Mouse (Mus musculus) adrenal gland, postnatal 10 days (tissue): Measurements from ENCODE around the gene Pck1. TPM values are rescaled to one million over a fixed set of nuclear protein-coding genes. Genes with fewer than 3 reads are reported as not detected.

Experiments used
- DNase-seq: peaks from one replicate; pipeline ENCODE4 v3.0.0; 2021; ENCODE audit warnings: mixed read lengths
- total RNA-seq, 2 experiments: library from RNA; stranded (reverse); gene quantifications; 2 replicates each; pipeline ENCODE4 v1.2.3; 2021

Pck1 gene
- total RNA-seq, 2 experiments from 2014 or later, result 954 to 1,859 TPM

DNA sequence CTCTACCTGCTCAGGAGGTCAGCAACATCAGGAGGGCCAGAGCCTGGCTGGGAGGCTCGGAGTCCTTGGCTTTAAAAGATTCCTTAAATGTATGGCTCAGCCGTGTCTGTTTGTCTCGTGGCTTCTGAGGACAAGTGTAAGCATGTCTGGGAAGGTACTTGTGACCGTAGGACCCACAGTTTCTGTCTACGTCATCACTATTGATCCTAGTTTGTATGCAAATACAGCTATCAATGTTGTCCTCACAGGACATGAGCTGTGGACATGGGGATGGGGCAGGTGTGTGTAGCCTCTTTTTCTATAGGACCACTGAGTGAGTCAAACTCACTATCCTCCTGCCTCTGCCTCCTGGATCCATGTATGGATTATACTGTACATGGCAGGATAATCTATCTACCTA lies 4.8 kb upstream of the Pck1 start:
- DNase-seq, result no peak

DNA sequence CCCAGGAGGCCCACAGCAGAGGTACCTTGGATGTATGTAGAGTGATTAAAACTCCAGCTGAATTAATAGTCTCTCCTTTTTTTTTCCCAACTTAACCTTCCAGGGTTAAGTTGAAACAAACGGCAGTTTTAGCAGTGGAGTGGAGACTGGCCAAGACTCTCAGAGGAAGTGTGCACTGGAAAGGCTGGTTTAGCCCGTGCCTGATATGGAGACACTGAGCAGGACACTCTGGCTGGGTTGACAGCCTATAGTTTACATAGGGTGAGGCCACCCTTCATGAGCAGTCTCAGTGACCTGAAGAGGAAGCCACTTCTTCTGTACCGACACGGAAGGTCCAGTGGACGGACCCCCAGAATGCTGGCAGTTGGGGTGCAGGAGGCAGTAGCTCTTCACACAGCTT lies 1.5 kb upstream of the Pck1 start:
- no peak for DNase-seq

GRCm38 (mm10) chr2:173151784-173152284 lies 1.0 kb upstream of the Pck1 start:
- DNase-seq, result peak; percentile 56

DNA sequence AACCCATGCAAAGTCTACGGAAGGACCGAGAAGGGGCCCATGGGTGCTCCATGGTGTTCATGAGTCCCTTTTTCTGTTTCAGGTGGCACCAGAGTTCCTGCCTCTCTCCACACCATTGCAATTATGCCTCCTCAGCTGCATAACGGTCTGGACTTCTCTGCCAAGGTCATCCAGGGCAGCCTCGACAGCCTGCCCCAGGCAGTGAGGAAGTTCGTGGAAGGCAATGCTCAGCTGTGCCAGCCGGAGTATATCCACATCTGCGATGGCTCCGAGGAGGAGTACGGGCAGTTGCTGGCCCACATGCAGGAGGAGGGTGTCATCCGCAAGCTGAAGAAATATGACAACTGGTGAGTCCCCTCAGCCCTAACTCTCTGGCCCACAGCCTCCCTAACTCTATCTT lies 418 bp downstream of the Pck1 start:
- no peak for DNase-seq

- no peak for DNase-seq
Measured at GRCm38 (mm10) chr2:173154513-173154912, 1.7 kb downstream of the Pck1 start.

GRCm38 (mm10) chr2:173154962-173155361 lies 2.1 kb downstream of the Pck1 start:
- DNase-seq, result no peak

GRCm38 (mm10) chr2:173155907-173156306 lies 3.1 kb downstream of the Pck1 start:
- DNase-seq, result no peak

DNA sequence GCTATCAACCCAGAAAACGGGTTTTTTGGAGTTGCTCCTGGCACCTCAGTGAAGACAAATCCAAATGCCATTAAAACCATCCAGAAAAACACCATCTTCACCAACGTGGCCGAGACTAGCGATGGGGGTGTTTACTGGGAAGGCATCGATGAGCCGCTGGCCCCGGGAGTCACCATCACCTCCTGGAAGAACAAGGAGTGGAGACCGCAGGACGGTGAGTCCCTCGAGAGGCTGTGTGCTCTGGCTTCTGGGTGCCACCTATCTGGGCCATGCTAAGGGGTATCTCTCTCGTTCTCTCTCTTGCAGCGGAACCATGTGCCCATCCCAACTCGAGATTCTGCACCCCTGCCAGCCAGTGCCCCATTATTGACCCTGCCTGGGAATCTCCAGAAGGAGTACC lies 4.1 kb downstream of the Pck1 start:
- DNase-seq, result no peak

DNA sequence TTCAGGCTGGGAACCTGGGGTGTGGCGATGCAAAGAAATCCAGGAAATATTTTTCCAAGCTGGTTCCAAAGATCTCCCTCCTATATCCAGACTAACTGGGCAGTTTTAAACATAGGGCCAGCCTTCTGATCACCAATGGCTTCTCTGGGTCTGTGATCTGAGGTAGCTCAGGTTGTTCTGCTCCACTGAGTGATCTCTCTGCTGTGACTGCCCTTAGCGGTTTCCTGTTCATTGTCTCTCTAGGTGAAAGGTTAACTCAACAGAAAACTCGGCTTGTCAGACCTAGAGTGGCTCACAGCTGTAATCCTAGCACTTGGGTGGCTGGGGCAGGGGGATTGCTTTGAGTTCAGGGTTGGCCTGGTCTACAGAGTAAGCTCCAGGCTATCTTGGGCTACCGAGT lies 4.5 kb downstream of the Pck1 start:
- no peak for DNase-seq

- DNase-seq, result no peak
Measured at GRCm38 (mm10) chr2:173157871-173158270, 5.0 kb downstream of the Pck1 start.

DNA sequence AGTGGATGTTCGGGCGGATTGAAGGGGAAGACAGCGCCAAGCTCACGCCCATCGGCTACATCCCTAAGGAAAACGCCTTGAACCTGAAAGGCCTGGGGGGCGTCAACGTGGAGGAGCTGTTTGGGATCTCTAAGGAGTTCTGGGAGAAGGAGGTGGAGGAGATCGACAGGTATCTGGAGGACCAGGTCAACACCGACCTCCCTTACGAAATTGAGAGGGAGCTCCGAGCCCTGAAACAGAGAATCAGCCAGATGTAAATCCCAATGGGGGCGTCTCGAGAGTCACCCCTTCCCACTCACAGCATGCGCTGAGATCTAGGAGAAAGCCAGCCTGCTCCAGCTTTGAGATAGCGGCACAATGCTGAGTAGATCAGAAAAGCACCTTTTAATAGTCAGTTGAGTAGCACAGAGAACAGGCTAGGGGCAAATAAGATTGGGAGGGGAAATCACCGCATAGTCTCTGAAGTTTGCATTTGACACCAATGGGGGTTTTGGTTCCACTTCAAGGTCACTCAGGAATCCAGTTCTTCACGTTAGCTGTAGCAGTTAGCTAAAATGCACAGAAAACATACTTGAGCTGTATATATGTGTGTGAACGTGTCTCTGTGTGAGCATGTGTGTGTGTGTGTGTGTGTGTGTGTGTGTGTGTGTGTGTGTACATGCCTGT lies 5.7 kb downstream of the Pck1 start:
- no peak for DNase-seq

DNA sequence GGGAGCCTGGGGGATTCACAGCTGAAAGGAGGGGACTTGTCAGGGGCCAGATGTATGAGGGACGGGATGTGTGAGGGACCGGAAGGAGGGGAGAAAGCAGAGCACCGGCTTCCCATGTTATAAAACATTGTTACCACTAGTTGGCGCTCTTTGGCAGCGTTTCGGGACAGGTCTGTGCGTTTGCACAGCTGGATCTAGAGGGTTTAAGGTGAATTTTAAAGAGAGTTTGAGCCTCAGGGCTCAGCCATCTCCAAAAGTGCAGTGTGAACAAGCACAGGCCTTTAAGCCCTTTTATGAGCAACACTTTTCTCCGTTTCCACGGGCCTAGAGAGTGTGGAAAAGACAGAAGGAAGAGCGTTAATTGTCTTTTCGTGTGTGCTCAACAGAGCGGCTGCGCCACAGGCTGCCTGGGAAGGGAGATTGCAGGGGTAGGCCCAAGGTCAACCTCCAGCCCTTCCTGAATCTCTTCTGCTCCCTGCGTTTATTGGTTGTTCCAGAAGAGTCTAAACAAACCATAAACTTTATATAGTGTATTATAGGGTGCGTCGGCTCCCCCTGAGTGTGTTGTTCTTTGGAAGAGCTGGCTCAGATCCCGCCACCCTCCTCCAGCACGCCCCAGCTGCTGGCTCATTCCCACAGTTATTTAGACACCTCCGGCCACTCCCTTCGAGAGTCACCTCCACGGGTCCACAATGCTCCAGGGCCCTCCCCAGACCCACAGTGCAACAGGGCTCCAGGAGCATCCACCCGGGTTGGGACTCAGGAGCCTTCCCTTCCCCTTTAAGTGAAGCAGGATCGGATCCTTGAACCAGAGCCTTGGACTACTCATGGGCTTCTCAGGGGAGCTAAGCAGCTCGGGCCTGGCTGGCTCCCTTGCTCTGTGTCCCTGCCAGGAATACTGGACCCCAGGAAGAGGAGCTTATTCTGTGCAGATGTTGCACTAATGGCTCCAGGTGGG lies 6.8 kb downstream of the Pck1 start:
- DNase-seq, result peak; percentile 77

GRCm38 (mm10) chr2:173163380-173163779 lies 10.5 kb downstream of the Pck1 start:
- no peak for DNase-seq

- DNase-seq, result peak; percentile 59
Measured at GRCm38 (mm10) chr2:173164358-173164757, 11.5 kb downstream of the Pck1 start.

GRCm38 (mm10) chr2:173164946-173165345 lies 12.1 kb downstream of the Pck1 start:
- DNase-seq, result no peak

DNA sequence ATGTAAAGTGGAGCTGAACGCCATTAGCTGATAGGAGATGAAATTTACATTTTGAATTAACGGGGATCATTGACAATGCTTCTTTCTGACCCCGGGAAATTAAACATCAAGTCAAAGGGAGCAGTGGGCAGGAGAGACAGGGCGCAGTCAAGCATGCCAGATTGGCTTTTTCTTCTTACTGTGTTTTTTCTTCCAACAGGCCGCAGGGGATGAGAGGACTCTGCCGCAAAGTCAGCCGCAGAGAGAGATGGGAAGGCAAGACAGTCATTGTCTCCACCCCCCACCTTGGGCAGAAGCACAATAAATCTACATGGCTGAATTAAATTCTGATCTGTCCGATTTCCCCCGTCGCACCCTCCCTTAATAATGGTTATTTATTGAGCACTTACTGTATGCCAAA lies 12.5 kb downstream of the Pck1 start:
- DNase-seq, result no peak

- DNase-seq, result no peak
Measured at GRCm38 (mm10) chr2:173168411-173168851, 15.6 kb downstream of the Pck1 start.

DNA sequence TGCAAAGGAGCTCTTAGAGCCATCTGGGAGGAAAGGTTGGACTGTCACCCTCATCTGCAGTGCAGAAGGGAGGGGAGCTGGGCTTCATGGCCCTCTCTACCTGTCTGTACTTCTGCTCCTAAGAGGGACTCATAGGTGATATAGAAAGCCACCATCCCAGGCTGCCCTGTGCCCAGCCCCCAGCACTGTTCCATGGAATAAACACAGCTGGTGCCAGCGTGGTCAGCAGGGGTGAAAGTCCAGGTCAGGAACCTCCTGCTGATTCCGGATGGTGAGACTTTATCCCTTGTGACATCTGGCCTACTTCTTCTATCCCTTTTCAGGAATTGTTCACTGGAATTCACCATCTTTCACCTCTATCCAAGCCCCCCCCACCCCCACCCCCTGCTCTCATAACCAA lies 17.2 kb downstream of the Pck1 start:
- DNase-seq, result no peak

DNA sequence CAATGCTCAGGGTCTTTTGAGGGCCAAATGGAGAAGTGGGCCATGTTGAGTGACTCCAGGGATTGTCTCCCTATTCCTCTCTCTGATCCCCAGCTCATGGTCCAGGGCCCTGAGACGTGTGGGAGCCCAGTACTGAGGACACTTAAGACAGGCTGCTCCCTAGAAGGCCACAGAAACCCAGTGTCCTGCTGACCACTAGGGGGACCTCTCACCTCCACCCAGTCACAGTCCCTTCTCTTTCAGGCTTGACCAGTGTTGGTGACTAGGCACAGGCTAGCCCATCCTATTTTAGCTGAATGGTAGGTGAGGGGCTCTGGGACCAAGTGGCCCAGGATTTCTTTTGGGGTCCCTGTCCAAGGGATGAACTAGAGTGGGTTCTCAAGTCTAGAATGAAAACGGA lies 17.9 kb downstream of the Pck1 start:
- DNase-seq, result no peak

DNA sequence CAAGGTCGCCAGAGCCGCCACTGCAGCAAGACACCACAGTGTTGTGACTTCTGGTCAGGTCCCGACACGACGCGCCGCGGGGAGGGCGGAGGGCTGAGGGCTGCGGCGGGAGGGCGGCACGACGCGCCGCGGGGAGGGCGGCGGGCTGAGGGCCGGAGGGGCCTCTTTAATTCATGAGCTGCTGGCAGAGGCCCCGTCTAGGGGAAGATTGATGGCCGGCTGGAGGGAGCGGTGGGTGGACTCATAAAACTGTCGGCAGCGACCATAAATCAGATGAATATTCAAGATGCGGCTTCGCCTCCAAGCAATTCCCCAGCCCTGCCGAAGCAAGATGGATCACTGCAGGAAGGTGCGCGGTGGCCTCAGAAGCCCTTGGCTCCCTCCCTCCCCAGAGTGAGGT lies 18.6 kb downstream of the Pck1 start:
- DNase-seq, result peak; percentile 72

DNA sequence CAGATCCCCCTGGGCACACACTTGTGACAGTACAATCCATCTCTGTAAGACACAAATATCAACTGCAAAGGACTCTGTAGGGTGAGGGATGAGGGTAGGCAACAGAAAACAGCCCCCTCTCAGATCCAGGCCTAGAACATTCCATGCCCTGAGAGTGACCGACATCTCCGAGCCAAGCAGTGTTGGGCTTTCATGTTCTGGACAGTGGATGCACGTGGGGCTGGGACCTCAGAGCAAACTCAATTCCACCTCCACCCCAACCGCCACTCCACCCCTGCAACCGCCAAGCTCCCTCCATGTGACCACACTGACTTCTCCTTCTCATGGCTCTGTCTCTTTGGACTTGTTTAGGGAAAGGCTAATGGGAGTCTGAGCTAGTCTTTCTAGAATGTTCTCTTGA lies 19.1 kb downstream of the Pck1 start:
- peak; percentile 18 for DNase-seq

GRCm38 (mm10) chr2:173172386-173172785 lies 19.5 kb downstream of the Pck1 start:
- DNase-seq, result no peak

DNA sequence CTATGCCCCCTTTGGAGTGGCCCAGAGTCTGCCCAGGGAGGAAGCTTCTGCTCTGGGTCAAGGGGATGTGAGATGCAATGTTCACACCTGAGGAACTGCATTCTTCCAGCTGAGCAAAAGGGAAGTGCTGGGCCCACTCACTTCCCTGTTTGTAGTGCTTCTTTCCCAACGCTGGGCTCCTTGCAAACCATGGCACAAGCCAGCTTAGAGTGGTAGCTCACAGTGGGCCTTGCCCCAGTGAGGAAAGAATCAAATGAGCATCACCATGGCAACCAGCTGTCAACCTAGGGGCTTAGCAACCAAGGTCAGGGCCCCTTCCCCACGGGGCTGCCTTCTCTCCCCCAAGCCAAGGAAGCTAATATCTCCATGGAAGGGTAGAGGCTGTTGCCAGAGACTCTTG lies 20.2 kb downstream of the Pck1 start:
- DNase-seq, result no peak
